Mouse (Mus musculus) heart, postnatal 25 days (tissue): ENCODE measurements around the gene Gm43552. TPM values are rescaled to one million over a fixed set of nuclear protein-coding genes. Genes with fewer than 3 reads are reported as not detected.
A peak's percentile ranks its signal among the peaks of the same experiment; 100 is the strongest.
"Not testable (repeated sequence)": the region's sequence is repeated elsewhere in the genome, so short reads cannot be mapped to it uniquely, and the experiment has no call there.

ENCODE experiments used
- DNase-seq: peaks from one replicate; pipeline ENCODE4 v3.0.0; 2022; ENCODE audit warnings: low spot score
- intact Hi-C: fragments of 180-260 bp; cut with DNase I; formaldehyde crosslinking; loops from one replicate; pipeline ENCODE4 v1.15.1; 2025
- total RNA-seq, 2 experiments: library from RNA; stranded (reverse); gene quantifications; 2 replicates each; pipeline ENCODE4 v1.2.3; 2021

The Gm43552 gene
- total RNA-seq, 2 experiments from 2014 or later, result not detected

DNA sequence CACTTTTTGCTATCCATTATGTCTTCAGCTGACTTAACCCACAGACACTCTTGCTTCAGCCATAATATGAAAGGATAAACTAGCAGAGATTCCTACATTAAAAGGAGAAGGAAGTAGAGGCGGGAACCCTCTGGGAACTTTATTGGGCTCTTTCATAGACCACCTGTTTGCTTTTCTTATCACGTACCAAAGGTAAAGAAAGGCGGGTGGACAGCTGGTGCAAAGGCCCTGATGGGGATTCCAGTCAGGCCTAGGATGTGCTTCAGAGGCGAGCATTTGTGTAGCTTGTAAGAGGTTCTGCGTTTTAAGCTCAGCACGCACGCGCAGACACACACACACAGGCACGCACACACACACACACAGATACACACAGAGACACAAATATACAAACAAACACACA is 8.8 kb upstream of the Gm43552 start:
- intact Hi-C loops, result no loop called here
- no peak for DNase-seq

DNA sequence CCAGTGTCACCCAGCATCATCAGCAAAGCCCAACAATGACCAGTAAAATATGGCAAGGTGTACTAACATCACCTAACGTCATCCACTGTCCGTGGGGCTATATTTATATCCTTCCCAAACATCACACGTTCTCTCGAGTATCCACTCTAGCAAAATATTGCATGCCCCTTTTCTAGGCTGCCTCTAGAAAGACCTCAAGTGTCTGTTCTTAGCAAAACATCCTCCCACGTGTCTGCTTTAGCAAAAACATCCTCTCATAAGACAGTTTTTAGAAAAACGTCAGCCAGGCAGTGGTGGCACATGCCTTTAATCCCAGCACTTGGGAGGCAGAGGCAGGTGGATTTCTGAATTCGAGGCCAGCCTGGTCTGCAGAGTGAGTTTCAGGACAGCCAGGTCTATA is 7.6 kb upstream of the Gm43552 start:
- intact Hi-C loops, result no loop called here
- no peak for DNase-seq

DNA sequence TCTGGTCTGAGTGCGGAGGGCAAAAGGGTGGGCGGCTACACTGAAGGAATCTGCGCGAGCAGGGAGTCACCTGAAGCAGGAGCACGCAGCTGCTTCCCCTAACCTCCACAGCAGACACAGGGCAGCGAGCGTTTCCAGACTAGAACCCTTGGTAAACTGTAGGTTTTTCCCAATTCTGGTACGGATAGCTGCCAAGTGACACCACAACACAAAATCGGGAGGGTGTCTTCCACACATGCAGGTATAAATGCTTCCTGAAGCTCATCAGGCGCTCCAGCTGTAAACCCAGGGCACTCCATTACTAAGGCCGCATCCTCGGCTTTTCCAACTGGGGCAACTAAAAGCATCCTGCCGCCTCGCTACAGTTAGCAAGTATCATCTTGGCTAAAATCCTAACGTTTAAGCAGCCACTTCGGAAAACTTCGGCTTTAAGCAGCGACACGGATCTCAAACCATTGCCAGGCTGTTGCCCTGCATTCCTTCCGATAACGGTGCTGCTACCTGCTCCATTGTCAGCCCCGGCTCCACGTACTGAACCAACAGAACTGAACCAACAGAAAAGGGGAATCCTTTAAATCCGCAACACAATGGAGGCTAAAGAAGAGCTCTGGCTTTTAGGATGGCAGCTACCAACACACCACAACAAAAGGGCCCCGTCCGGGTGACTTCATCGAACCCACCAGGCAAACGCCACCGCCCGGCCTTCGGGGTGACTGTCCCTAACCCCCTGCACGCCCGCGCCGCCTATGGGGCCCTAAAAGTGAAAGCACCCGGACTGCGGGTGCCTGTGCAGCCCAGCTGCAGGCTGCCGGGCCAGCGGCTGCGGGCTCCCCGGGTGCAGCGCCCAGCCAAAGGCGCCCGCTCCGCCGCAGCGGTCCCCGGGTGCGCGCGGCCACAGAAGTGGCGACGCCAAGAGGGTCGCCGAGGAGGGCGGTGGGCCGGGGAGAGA is 592 bp downstream of the Gm43552 start:
- peak; percentile 69 for DNase-seq
- intact Hi-C loops, result loop anchor here (2.0 to 5.0 kb wide), 3 partner anchors 45 to 205 kb away; partner anchors contain the start of genes Pds5a, Smim14, Ube2k and Ugdh

DNA sequence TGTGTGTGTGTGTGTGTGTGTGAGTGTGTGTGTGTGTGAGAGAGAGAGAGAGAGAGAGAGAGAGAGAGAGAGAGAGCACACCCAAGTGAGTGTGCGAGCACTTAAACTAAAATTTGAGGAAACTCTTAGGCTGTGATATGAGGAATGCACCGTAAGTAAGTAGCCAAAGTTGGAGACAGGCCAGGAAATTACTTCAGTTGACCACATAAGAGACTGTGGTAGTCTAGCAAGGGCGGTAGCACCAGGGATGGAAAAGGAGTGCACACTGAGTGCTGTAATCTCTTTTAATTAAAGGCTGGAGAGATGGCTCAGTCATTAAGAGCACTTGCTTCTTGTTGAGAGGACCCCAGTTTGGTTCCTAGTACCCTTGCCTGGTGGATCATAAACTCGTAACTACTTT is 2.8 kb downstream of the Gm43552 start:
- DNase-seq, result no peak
- intact Hi-C loops, result loop anchor here (5.0 kb wide), 1 partner anchor 207 kb away; the partner anchor contains the start of gene Pds5a

DNA sequence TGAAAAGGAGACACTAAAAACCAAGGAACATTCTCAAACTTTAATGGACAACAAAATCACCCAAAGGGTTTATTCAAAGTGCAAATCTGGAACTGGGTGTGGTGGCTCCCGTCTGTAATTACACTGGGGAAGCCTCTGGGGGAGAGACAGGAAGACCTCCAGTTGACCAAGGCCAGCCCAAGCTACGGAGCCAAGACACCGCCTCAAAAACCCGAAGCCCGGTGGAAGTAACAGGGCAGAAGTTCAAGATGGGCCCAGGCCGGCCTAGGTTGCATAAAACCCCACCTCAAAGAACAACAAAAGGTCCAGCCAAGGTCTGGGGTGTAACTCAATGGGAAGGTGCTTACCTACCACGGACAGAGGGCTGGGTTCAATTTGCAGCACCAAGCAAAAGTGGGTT is 3.9 kb downstream of the Gm43552 start:
- intact Hi-C loops, result no loop called here

DNA sequence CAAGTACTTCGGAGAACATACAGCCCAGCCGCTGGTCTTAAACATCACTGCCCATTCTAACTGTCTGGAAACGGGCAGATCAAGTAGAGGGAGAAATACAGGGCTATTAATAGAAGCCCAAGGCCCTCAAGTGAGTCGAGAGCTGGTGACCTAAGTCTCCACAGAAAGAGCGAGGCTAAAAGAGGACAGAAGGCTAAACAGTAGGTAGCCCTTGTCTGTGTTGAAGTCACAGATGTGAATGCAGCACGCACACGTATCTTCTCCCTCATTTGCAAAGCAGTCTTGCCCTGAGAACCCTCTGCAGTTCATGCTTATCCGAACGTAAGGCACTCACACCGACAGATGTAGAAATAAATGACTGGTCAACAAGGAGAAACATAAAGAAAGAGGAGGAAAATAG is 5.3 kb downstream of the Gm43552 start:
- intact Hi-C loops, result no loop called here
- no peak for DNase-seq

More for the DNA sequence above, 3.9 kb downstream of the Gm43552 start:
- peak; percentile 58 for DNase-seq

DNA sequence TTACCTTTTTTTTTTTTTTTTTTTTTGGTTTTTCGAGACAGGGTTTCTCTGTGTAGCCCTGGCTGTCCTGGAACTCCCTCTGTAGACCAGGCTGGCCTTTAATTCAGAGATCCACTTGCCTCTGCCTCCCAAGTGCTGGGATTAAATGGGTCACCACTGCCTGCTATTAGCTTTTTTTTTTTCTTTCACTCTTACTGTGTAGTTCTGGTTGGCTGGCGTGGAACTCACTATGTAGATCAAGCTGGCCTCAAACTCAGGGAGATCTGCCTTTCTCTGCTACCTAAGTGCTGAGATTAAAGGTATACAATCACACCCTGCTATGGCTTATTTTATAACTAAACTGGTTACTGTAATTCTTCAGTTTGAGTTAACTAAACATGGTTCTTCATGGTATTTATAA is 6.1 kb downstream of the Gm43552 start:
- no peak for DNase-seq
- intact Hi-C loops, result no loop called here

DNA sequence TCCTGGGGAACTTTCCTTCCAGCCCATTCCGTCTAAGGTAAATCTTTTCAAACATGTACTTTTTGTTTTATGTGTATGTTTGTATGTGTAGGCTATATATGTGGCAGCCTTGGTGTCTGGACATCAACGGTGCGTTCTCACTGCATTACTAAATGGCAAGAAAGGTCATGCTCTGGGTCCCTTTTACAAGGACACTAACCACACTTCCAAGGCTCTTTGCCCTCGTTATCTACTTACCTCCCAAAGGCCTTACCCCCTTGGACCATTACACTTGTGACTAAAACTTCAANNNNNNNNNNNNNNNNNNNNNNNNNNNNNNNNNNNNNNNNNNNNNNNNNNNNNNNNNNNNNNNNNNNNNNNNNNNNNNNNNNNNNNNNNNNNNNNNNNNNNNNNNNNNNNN is 9.6 kb downstream of the Gm43552 start:
- intact Hi-C loops, result no loop called here
- DNase-seq, result no peak

DNA sequence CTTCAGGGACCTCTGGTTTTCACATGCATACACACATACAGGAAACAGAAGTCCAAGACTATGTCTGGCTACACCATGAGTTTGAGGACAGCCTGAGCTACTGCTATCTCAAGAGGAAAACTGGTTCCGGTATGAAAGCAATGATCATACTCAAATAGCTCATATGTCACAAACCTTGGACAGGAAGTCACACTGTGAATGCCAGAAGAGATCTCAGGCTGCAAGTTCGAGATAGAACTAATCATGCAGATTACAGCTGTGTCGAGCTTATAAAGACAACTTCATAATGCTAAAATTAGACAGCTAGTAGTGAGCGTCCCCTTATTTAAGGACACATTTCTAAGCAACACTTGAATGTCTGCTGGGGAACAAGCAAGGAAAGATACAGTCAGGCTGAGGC is 12.1 kb downstream of the Gm43552 start:
- intact Hi-C loops, result no loop called here
- DNase-seq, result no peak

DNA sequence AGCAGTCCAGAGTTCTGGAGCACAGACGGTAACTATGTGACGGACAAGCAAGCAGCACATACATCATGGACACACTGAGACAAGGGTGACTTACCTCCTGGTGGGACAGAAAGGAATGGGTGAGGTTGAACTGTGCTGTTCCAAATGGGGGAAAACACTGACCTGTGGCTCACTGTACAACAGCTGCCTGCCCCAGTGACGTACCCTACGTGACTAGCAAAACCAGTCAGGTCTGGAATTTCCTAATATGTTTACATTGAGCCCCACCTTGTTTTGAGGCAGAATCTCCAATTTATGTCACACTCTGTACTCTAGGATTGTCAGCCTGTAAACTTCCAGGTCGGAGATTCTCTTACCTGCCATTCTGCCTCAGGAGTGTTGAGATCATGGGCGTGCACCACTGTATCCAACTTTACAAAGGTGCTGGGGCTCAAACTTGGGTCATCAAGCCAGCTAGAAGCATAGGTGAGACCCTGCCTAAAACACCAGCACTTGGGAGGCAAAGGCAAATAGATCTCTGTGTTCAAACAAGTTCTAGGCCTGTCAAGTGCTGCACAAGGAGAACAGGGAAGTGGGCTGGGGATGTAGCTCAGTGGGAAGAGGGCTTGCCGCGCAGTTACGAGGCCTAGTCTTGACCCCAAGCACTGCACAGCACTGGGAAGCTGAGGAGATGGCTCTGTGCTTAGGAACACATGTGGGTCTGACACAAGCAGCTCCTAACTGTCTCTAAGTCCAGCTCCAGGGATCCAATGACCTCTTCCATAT is 12.8 kb downstream of the Gm43552 start:
- intact Hi-C loops, result loop anchor here (5.0 kb wide), 1 partner anchor 43 kb away; the partner anchor contains the start of gene Ugdh
- no peak for DNase-seq

DNA sequence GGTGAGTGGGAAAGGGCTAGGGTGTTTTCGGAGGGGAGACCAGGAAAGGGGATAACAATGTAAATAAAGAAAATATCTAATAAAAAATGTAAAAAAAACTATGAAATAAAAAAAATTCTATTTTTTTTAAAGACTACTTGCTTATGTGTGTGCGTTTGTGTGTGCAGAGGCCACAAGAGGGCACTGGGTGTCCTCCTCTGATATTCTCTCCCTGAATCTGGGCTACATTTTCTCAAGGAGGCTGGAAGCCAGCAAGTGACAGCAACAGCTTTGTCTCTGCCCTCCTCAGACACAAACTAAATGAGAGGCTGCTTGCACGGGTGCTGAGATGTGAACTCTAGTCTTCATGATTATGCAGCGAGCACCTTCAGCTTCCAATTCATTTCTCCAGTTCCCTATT is 14.4 kb downstream of the Gm43552 start:
- DNase-seq, result no peak
- intact Hi-C loops, result loop anchor here (5.0 kb wide), 1 partner anchor 41 kb away; the partner anchor contains the start of gene Ugdh

DNA sequence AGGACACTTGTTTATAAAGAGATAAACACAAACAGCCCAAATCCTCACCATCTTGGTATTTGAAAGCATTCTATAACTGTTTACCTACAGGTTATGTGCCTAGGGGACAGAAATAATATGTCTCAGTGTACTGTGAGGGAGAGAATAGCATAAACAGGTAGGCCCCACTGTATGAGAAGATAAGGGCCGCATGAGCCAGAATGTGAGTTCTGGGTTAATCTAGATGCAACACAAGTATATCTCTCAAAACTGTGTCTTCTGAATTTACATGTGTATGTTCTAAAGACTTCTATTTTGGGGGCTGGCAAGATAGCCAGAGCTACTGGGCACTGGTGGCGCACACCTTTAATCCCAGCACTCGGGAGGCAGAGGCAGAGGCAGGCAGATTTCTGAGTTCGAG is 15.9 kb downstream of the Gm43552 start:
- intact Hi-C loops, result loop anchor here (5.0 kb wide), 1 partner anchor 39 kb away; the partner anchor contains the start of gene Ugdh
- not testable (repeated sequence) for DNase-seq

DNA sequence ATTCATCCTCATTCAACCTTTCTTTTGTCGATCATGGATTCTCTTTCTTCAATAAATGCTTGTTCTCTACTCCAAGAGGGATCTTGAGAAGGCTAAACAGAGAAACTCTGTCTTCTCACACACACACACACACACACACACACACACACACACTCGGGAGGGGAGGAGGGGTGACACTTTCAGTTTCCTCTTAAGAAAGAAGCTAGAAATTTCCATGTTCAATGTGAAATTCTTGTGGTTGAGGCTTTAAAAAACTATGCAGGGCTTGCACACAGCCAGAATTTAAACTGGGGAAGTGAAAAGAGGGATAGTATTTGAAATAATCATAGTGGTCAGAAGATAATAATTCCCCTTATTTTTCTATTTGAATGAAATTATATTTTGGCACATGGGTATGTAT is 16.8 kb downstream of the Gm43552 start:
- no peak for DNase-seq
- intact Hi-C loops, result loop anchor here (5.0 kb wide), 1 partner anchor 39 kb away; the partner anchor contains the start of gene Ugdh

DNA sequence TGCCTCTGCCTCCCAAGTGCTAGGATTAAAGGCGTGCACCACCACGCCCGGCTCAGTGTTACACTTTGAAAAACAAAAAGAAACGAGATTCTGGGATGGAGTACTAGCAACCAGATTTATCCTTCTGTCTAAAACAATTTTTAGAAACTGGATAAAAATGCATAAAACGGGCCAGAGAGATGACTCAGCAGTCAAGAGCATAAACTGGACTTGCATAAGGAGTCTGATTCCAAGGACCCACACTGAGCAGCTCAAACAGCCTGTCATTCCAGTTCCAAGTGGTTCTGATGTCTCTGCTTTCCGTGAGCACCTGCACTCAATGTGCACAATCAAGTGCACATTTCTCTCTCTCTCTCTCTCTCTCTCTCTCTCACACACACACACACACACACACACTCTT is 22.9 kb downstream of the Gm43552 start:
- no peak for DNase-seq

DNA sequence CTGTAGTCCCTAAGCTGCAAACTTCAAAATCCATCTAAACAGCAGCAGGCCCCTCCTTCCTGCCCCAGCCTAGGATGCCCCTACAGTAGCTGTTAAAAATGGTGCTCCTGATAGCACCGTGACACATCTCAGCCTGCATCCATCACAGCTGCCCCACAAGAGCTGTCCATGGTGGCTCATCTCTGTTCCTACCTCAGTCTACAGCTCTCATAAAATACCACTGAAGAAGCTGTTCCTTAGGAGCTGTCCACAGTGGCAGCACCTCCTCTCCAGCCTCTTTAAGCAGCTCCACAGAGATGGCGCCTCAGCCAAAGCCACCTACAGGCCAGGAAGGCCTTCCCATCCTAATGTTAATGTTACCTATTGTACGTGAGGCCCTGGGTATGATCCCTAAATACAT is 25.7 kb downstream of the Gm43552 start:
- no peak for DNase-seq

More for the DNA sequence above, 22.9 kb downstream of the Gm43552 start:
- intact Hi-C loops, result no loop called here

DNA sequence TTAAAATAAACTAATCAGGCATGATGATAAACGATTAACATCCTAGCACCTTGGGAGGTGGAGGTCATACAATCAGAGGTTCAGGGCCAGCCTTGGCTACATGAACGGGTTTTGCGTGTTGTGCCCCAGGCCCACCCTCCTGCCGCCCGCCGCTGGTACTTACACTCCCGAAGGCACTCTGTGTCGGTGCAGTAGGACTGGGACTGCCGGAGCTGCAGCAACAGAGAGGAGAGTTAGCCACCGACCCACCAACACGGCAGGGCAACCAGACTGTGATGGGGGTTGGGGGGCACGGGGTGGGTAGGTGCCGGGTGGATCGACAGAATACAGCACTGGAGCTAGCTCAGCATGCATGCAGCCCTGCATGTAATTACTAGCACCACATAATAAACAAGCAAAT is 32.3 kb downstream of the Gm43552 start:
- intact Hi-C loops, result no loop called here
- no peak for DNase-seq

More for the DNA sequence above, 25.7 kb downstream of the Gm43552 start:
- intact Hi-C loops, result no loop called here

DNA sequence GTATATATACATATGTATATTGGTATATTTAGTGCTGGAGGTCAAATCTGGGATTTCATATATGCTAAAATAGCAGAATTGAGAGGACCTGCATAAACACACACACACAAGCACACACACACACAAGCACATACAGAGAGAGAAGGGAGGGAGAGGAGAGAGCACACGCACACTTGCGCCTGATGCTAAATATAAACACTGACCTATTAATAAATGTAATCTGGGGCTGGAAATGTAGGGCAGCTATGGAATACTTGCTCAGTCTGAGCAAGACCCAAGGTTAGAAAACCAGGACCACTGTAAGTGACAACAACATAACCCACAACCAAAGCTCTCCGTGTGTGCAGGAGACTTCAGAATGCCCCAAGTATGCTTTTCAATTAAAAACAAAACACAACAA is 33.2 kb downstream of the Gm43552 start:
- DNase-seq, result no peak
- intact Hi-C loops, result no loop called here

DNA sequence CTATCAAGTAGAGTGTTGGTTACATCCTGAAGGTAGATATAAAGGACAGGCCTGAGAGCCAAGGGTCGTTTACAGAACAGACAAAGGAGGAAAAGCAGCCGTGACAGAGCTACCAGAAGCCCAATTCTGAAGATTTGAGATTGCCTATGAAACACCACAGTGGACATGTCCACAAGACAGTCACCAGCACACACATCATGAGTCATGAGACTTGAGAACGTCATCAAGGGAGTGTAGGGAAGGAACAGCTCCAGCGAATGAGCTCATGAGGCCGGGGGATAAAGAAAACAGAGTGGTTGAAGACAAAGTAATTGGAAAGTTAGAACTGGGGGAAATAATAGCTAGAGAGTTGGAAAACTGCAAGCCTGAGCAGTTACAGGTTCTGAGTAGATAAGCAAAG is 34.8 kb downstream of the Gm43552 start:
- intact Hi-C loops, result no loop called here
- peak; percentile 47 for DNase-seq

DNA sequence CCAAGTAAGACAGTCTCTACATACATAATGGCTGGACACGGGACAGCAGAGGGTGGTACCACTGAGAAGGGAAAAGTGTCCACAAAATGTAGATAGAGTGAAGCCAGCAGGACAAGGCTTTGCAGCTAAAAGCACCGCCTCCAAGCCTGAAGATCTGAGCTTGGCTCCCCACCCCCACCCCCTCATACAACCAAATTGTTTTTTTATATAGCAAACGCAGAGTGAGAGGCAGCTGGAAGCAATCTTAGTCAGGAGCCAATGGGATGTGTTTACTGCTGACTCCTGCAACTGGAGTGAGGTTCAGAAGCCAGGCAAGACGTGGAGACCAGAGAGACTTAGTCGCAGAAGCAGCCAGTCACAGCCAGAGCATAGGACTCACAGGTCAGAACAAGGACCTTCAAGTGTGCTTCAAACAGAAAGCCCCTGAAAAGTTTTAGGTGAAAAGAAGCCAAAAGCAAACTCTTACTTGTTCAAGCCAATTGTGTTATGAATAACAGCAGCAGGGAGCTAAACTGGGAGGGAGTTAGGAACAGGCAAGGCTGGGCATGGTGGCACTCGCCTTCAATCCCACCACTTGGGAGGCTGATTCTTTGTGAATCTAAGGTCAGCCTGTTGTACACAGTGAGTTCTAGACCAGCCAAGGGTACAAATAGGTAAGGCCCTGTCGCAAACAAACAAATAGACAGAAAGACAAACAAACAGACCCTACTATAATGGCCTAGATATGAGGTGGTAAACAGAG is 35.4 kb downstream of the Gm43552 start:
- intact Hi-C loops, result no loop called here
- no peak for DNase-seq

DNA sequence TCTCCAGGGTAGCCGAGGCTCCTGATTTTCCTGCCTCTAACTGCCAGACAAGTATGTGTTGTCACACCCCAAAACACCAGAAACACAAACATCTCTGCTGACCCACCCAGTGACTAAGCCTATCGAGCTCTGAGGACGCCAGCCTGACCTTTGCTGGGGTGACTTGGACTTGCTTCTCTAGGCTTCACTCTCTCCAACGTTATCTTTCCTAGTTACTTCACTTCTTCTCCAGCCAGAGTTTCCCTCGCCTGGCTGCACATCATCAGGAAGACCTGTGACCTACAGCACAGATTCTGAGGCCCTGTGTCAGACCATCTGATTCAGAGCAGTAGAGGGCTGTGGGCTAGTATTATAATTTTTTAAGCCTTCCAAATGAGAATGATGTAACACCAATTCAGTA is 37.9 kb downstream of the Gm43552 start:
- peak; percentile 70 for DNase-seq
- intact Hi-C loops, result no loop called here
